Mouse (Mus musculus): ENCODE measurements at regions not wholly inside any gene's neighbourhood (a gene's known extent, or its start where the extent isn't known, plus 50 kb on each side); places are given as distances from the start of the nearest gene placed in this dataset.
A peak's percentile ranks its signal among the peaks of the same experiment; 100 is the strongest.

DNA sequence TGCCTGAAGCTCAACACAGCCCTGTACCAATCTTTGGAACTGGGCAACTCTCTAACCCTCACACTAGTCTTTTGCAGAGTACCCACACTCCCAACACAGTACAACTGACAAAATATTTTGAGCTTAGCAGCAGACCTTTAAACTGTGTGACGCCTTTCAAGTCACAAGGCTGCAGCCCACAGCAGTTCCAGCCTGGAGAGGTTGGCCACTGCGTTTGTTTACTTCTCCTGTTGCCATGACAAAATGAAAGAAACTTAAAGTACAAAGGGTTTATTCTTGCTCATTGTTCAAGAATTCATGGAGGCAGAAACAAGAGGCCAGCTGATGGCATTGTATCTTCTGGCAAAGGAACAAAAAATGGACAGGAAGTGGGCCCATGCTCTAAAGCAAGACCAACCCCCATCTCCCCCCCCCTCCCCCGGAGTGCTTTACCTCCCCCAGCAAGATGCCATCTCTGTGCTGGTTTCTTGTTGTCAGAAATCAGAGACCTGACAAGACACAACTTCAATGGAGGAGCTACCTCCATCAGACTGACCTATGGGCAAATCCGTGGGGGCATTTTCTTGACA, 598.9 kb upstream of the Hs6st1 start:
- 30% methylated on average over 4 of the region's 4 CpGs for WGBS
- no peaks in the 10 kb centered on the region for H3K4me1 ChIP-seq (replicated peaks; ENCODE audit: control insufficient read depth, insufficient read depth, low read length)
- no peak overlapping the region for H3K9ac ChIP-seq (replicated peaks; ENCODE audit: low read depth, low read length)
- H3K36me3 ChIP-seq (ENCODE audit: control insufficient read depth, insufficient read depth), result no peaks in the 10 kb centered on the region
- no peak overlapping the region for H3K4me3 ChIP-seq (replicated peaks; ENCODE audit: low read length)
- ATAC-seq, result peak; percentile 78
- peaks cover 6% of the 10 kb centered on the region; the same call in 1 of the 2 replicates for H3K9me3 ChIP-seq (ENCODE audit: control insufficient read depth, low read length)
- no peaks in the 10 kb centered on the region for H3K27me3 ChIP-seq (replicated peaks; ENCODE audit: control insufficient read depth, insufficient read depth, low read length)
- no peak overlapping the region for H3K27ac ChIP-seq (ENCODE audit: low read length)
- H3K4me2 ChIP-seq (ENCODE audit: low read length), result no peak overlapping the region

DNA sequence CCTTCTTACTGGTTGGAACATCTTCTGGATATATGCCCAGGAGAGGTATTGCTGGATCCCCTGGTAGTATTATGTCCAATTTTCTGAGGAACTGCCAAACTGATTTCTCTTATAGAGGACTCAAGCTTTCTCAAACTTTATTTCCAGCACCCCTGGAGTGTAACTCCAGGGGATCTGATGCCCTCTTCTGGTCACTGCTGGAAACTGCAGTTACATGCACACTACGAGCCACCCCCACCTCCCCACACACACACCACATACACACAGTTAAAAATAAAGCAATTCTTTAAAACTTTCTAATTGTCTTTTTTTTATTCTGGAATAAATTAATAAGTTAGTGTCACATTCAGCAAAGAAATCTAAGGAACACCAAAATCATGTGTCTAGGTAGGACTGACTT, 589.9 kb upstream of the Hs6st1 start:
- Histone ChIP-seq H3K27ac (ENCODE audit: low read length) (no peak overlapping the region), H3K27me3 (replicated peaks; ENCODE audit: control insufficient read depth, insufficient read depth, low read length) (no peaks in the 10 kb centered on the region), H3K4me2 (ENCODE audit: low read length) (no peak overlapping the region), H3K4me3 (replicated peaks; ENCODE audit: low read length) (no peak overlapping the region), H3K36me3 (ENCODE audit: control insufficient read depth, insufficient read depth) (no peaks in the 10 kb centered on the region), H3K9ac (replicated peaks; ENCODE audit: low read depth, low read length) (no peak overlapping the region), H3K4me1 (replicated peaks; ENCODE audit: control insufficient read depth, insufficient read depth, low read length) (no peaks in the 10 kb centered on the region), H3K9me3 (ENCODE audit: control insufficient read depth, low read length) (peaks cover 8% of the 10 kb centered on the region; the same call in 1 of the 2 replicates)
- 80% methylated on average over 1 of the region's 1 CpGs for WGBS
- no peak for ATAC-seq

DNA sequence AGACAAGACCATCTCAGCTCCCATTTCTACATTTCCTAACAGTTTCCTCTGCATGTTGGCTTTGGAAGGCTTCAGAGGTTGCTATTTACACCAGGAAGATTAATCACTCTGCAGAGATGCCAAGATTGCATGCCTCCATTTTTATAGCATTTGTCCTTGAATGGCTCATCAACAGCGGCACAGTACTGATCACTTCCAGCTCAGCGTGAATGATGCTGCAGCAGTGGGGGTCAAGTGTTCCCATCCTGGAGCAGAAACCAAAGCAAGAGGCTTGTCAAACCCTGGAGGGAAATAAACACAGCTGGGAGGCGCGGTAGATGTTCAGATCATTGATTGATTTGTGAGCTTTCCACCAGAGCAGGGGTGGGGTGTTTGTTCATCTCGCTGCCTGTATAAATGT, 572.2 kb upstream of the Hs6st1 start:
- Histone ChIP-seq H3K4me3 (replicated peaks; ENCODE audit: low read length) (no peak overlapping the region), H3K4me2 (ENCODE audit: low read length) (no peak overlapping the region), H3K9me3 (ENCODE audit: control insufficient read depth, low read length) (no peaks in the 10 kb centered on the region), H3K27ac (ENCODE audit: low read length) (no peak overlapping the region), H3K9ac (replicated peaks; ENCODE audit: low read depth, low read length) (no peak overlapping the region), H3K4me1 (replicated peaks; ENCODE audit: control insufficient read depth, insufficient read depth, low read length) (no peaks in the 10 kb centered on the region), H3K36me3 (ENCODE audit: control insufficient read depth, insufficient read depth) (no peaks in the 10 kb centered on the region), H3K27me3 (replicated peaks; ENCODE audit: control insufficient read depth, insufficient read depth, low read length) (no peaks in the 10 kb centered on the region)
- ATAC-seq, result no peak
- WGBS, result 91% methylated on average over 5 of the region's 5 CpGs

DNA sequence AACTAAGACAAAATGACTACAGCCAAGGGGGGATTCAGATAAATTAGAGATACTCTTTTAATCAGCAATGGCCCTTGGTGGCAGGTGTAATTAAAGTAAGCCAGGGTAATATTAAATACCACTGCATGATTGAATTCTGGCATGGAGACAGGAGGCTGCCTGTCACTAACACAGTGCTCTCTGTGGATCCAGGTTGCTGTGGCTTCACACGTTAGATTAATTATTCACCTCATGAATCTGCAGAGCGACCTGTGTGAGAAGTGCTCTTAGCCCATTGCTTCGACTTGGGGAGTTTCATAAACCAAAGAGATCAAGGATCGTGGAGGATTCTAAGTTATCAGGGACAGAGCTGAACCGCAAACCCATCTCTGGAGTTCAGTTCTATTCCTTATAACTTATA, 545.2 kb upstream of the Hs6st1 start:
- H3K27ac ChIP-seq (ENCODE audit: low read length), result no peak overlapping the region
- H3K4me2 ChIP-seq (ENCODE audit: low read length), result no peak overlapping the region
- no peaks in the 10 kb centered on the region for H3K9me3 ChIP-seq (ENCODE audit: control insufficient read depth, low read length)
- H3K4me1 ChIP-seq (replicated peaks; ENCODE audit: control insufficient read depth, insufficient read depth, low read length), result no peaks in the 10 kb centered on the region
- no peaks in the 10 kb centered on the region for H3K27me3 ChIP-seq (replicated peaks; ENCODE audit: control insufficient read depth, insufficient read depth, low read length)
- H3K4me3 ChIP-seq (replicated peaks; ENCODE audit: low read length), result no peak overlapping the region
- H3K9ac ChIP-seq (replicated peaks; ENCODE audit: low read depth, low read length), result no peak overlapping the region
- ATAC-seq, result no peak
- H3K36me3 ChIP-seq (ENCODE audit: control insufficient read depth, insufficient read depth), result no peaks in the 10 kb centered on the region
- WGBS, result 80% methylated on average over 5 of the region's 5 CpGs

DNA sequence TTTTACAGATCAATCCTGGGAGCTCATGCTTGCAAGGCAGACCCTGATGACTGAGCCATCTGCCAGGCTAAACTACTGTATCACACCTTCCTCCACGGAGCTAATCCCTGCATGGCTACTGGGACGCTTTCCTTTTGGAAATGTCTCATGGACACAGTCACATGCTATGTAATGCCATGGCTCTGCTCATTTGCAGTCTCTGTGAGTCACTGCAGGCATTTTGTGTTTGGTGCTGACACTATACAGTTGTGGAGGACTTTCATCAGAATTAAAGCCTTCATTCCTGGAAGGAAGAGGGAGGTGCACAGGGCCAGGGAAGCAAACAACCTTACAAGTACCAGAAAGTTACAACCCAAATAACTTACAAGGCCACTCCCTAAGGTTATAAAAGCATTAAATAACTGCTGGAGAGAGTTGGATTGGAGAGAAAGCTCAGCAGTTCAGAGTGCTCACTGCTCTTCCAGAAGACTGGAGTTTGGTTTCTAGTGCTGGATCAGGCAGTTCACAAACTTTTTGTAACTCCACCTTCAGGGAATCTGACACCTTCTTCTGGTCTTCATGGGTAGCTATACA, 544.3 kb upstream of the Hs6st1 start:
- no peaks in the 10 kb centered on the region for H3K4me1 ChIP-seq (replicated peaks; ENCODE audit: control insufficient read depth, insufficient read depth, low read length)
- H3K27ac ChIP-seq (ENCODE audit: low read length), result no peak overlapping the region
- H3K4me3 ChIP-seq (replicated peaks; ENCODE audit: low read length), result no peak overlapping the region
- H3K27me3 ChIP-seq (replicated peaks; ENCODE audit: control insufficient read depth, insufficient read depth, low read length), result no peaks in the 10 kb centered on the region
- no peaks in the 10 kb centered on the region for H3K36me3 ChIP-seq (ENCODE audit: control insufficient read depth, insufficient read depth)
- 75% methylated on average over 2 of the region's 2 CpGs for WGBS
- H3K9me3 ChIP-seq (ENCODE audit: control insufficient read depth, low read length), result no peaks in the 10 kb centered on the region
- H3K9ac ChIP-seq (replicated peaks; ENCODE audit: low read depth, low read length), result no peak overlapping the region
- H3K4me2 ChIP-seq (ENCODE audit: low read length), result no peak overlapping the region
- ATAC-seq, result no peak

DNA sequence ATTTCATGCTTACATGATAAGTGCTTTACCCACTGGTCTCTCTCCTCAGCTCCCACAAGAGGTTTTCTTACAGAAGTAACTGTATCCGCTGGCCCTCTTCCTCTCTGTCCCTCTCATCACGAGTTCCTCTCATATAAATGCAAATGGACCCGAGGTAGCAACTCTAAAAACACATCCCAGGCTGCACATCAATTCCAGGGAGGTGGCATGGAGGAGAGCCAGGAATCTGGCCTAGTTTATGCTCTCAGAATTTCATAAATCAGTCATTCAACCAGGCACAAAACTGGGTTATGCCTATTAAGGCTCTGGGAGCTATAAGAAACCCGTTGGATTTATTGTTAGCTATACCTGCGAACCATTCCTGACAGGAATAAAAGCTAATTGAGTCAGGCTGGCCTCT, 543.4 kb upstream of the Hs6st1 start:
- WGBS, result 59% methylated on average over 5 of the region's 5 CpGs
- no peak overlapping the region for H3K27ac ChIP-seq (ENCODE audit: low read length)
- no peak overlapping the region for H3K4me2 ChIP-seq (ENCODE audit: low read length)
- H3K36me3 ChIP-seq (ENCODE audit: control insufficient read depth, insufficient read depth), result no peaks in the 10 kb centered on the region
- H3K4me3 ChIP-seq (replicated peaks; ENCODE audit: low read length), result no peak overlapping the region
- no peak overlapping the region for H3K9ac ChIP-seq (replicated peaks; ENCODE audit: low read depth, low read length)
- ATAC-seq, result no peak
- no peaks in the 10 kb centered on the region for H3K4me1 ChIP-seq (replicated peaks; ENCODE audit: control insufficient read depth, insufficient read depth, low read length)
- H3K27me3 ChIP-seq (replicated peaks; ENCODE audit: control insufficient read depth, insufficient read depth, low read length), result no peaks in the 10 kb centered on the region
- H3K9me3 ChIP-seq (ENCODE audit: control insufficient read depth, low read length), result no peaks in the 10 kb centered on the region

DNA sequence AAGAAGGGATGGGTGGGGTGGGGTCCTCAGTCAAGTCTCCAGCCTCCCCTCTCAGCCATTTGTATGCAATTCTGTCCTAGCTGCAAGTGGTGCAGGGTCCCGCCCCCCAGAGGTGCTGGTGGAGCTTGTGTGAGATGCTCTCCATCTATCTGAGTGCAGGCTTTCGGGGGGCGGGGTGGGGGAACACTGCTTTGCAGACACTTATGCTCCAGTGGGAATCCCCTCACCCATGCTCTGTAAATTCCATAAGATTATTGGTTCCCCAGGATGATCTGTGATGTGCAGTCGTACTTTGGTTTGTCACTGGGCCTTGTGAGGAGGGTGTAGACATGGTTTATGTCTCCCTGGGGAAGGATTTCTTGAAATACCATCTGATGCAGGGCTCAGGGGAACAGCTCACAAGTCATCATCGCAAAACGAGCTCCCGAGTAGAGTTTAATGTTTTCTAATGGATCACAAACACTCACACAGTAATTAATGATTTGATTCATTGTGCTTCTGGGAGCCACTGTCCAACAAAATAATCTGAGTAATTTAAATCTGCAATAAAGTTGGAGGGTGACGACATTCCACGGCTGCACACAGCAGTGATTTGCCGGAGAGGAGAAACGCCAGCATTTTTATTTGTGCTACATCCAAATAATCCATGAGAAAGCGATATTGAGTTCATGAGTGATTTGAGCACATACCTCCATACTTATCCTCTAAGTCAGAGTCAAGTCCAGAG, 540.3 kb upstream of the Hs6st1 start:
- ATAC-seq, result no peak
- WGBS, result 78% methylated on average over 12 of the region's 12 CpGs
- no peak overlapping the region for H3K4me3 ChIP-seq (replicated peaks; ENCODE audit: low read length)
- no peak overlapping the region for H3K9ac ChIP-seq (replicated peaks; ENCODE audit: low read depth, low read length)
- no peak overlapping the region for H3K27ac ChIP-seq (ENCODE audit: low read length)
- H3K4me1 ChIP-seq (replicated peaks; ENCODE audit: control insufficient read depth, insufficient read depth, low read length), result no peaks in the 10 kb centered on the region
- no peaks in the 10 kb centered on the region for H3K9me3 ChIP-seq (ENCODE audit: control insufficient read depth, low read length)
- H3K27me3 ChIP-seq (replicated peaks; ENCODE audit: control insufficient read depth, insufficient read depth, low read length), result no peaks in the 10 kb centered on the region
- H3K36me3 ChIP-seq (ENCODE audit: control insufficient read depth, insufficient read depth), result no peaks in the 10 kb centered on the region
- no peak overlapping the region for H3K4me2 ChIP-seq (ENCODE audit: low read length)

DNA sequence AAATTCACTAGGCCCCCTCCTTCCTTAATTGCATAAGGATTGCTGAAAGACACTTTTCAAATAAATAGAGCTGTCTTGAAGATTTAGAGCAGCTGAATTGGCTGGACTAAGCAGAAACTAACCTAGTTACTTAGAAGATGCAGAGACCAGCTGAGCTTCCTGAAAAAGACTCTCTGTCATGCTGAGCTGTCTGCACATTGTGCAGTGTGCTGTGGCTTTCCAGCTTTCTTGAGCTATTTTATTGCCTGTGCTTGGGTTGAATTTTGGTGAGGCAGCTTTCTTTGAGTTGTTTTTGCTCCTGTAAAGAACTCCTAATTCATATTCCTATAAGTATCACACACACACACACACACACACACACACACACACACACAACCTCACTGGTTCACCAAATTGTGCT, 532.7 kb upstream of the Hs6st1 start:
- Histone ChIP-seq H3K27me3 (replicated peaks; ENCODE audit: control insufficient read depth, insufficient read depth, low read length) (no peaks in the 10 kb centered on the region), H3K4me1 (replicated peaks; ENCODE audit: control insufficient read depth, insufficient read depth, low read length) (no peaks in the 10 kb centered on the region), H3K9me3 (ENCODE audit: control insufficient read depth, low read length) (no peaks in the 10 kb centered on the region), H3K9ac (replicated peaks; ENCODE audit: low read depth, low read length) (no peak overlapping the region), H3K27ac (ENCODE audit: low read length) (no peak overlapping the region), H3K4me3 (replicated peaks; ENCODE audit: low read length) (no peak overlapping the region), H3K4me2 (ENCODE audit: low read length) (no peak overlapping the region), H3K36me3 (ENCODE audit: control insufficient read depth, insufficient read depth) (no peaks in the 10 kb centered on the region)
- ATAC-seq, result no peak

DNA sequence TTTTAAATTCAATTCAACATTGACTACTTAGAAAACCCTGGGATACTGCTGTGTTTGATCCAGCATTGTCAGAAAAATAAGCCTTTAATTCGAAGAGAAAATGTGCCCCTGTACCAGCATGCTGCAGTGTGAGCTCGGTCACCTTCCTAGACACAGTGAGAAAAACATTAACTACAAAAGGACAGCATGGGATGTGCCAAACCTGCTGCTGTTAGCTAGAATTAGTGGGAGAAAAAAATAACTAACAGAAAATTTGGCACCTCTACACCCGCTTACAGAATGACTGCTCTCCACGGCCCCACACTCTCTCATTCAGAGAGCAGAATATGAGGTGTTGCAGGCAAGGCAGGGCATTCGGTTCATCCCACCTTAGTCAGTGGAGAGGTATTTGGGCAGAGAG, 531.9 kb upstream of the Hs6st1 start:
- Histone ChIP-seq H3K4me2 (ENCODE audit: low read length) (no peak overlapping the region), H3K36me3 (ENCODE audit: control insufficient read depth, insufficient read depth) (no peaks in the 10 kb centered on the region), H3K9me3 (ENCODE audit: control insufficient read depth, low read length) (no peaks in the 10 kb centered on the region), H3K9ac (replicated peaks; ENCODE audit: low read depth, low read length) (no peak overlapping the region), H3K4me1 (replicated peaks; ENCODE audit: control insufficient read depth, insufficient read depth, low read length) (no peaks in the 10 kb centered on the region), H3K27me3 (replicated peaks; ENCODE audit: control insufficient read depth, insufficient read depth, low read length) (no peaks in the 10 kb centered on the region), H3K27ac (ENCODE audit: low read length) (no peak overlapping the region), H3K4me3 (replicated peaks; ENCODE audit: low read length) (no peak overlapping the region)
- WGBS, result 81% methylated on average over 5 of the region's 5 CpGs
- no peak for ATAC-seq

All from forebrain, embryonic 16.5 days (tissue).